Mouse (Mus musculus) C2C12 (cell line): ENCODE results near the gene Rtn4. TPM values are rescaled to one million over a fixed set of nuclear protein-coding genes. Genes with fewer than 3 reads are reported as not detected.
A peak's percentile ranks its signal among the peaks of the same experiment; 100 is the strongest.

Experiments used
- H3K27me3 ChIP-seq: one replicate; pipeline ENCODE4 v1.6.1; 2011; ENCODE audit not compliant: control insufficient read depth, insufficient read depth, insufficient read length
- H3K36me3 ChIP-seq: one replicate; pipeline ENCODE4 v1.6.1; 2011; ENCODE audit not compliant: control insufficient read depth, insufficient read depth
- H3K4me3 ChIP-seq: one replicate; pipeline ENCODE4 v1.5.1; 2011; ENCODE audit warnings: mild to moderate bottlenecking, control low read depth; ENCODE audit not compliant: poor library complexity, insufficient read depth, severe bottlenecking
- H3K79me2 ChIP-seq: one replicate; pipeline ENCODE4 v1.6.1; 2011; ENCODE audit not compliant: control insufficient read depth, insufficient read depth
- H3K79me3 ChIP-seq: one replicate; pipeline ENCODE4 v1.6.1; 2011; ENCODE audit warnings: low read depth, control low read depth
- H3ac ChIP-seq: one replicate; pipeline ENCODE3; 2011; ENCODE audit warnings: low read depth; ENCODE audit not compliant: control insufficient read depth, insufficient read length
- CEBPB ChIP-seq: IDR thresholded peaks from one replicate; pipeline ENCODE4 v1.6.1; 2011; ENCODE audit warnings: low read depth, mild to moderate bottlenecking, control low read depth, moderate library complexity
- CTCF ChIP-seq: IDR thresholded peaks from one replicate; pipeline ENCODE4 v1.5.1; 2011; ENCODE audit not compliant: control insufficient read depth, insufficient read depth, insufficient read length
- FOSL1 ChIP-seq: IDR thresholded peaks from one replicate; pipeline ENCODE4 v1.8.0; 2011; ENCODE audit warnings: mild to moderate bottlenecking, low read length; ENCODE audit not compliant: poor library complexity, insufficient read depth, severe bottlenecking
- MAX ChIP-seq: IDR thresholded peaks from one replicate; pipeline ENCODE4 v1.6.1; 2011; ENCODE audit warnings: mild to moderate bottlenecking, control low read depth
- MYOD1 ChIP-seq: IDR thresholded peaks from one replicate; pipeline ENCODE4 v1.6.1; 2011; ENCODE audit warnings: low read depth; ENCODE audit not compliant: control insufficient read depth, insufficient read length
- MYOG ChIP-seq: IDR thresholded peaks from one replicate; pipeline ENCODE4 v1.6.1; 2011; ENCODE audit not compliant: control insufficient read depth, insufficient read length; ENCODE audit errors: extremely low read depth
- USF1 ChIP-seq: IDR thresholded peaks from one replicate; pipeline ENCODE4 v1.6.1; 2011; ENCODE audit warnings: low read depth, mild to moderate bottlenecking, control low read depth, moderate library complexity
- polyA plus RNA-seq: library from polyadenylated mRNA; unstranded; fragments of >200 nt; fragmentation: generic; extraction: Trizol; gene quantifications from one replicate; pipeline ENCODE4 v1.2.1, GENCODE M21; 2012; ENCODE audit warnings: missing spikeins

Gene Rtn4
- polyA plus RNA-seq, 1 experiment = 213 TPM

DNA sequence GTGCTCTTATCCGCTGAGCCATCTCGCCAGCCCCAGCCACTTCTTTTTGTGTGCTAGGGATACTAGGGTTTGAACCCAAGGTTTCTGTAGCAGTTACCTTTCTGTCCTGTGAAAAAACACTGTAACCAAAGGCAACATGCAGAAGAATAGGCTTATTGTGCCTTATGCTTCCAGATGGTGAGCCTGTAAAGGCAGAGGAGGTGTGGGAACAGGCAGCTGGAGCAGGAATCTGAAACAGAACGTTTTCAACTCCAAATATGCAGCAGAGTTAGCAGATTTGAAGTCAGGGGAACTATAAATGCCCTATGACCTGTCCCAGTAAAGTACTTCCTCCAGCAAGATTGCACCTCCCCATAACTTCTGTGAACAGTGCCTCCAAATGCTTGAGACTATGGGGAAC, 12.0 kb upstream of the Rtn4 start:
- Histone ChIP-seq H3K79me2 (no peaks in the 10 kb centered on the region), H3K27me3 (no peaks in the 10 kb centered on the region), H3K79me3 (no peaks in the 10 kb centered on the region), H3K4me3 (no peak overlapping the region), H3K36me3 (no peaks in the 10 kb centered on the region), H3ac (no peak overlapping the region)
- TF ChIP-seq CEBPB (no peak), USF1 (no peak)

DNA sequence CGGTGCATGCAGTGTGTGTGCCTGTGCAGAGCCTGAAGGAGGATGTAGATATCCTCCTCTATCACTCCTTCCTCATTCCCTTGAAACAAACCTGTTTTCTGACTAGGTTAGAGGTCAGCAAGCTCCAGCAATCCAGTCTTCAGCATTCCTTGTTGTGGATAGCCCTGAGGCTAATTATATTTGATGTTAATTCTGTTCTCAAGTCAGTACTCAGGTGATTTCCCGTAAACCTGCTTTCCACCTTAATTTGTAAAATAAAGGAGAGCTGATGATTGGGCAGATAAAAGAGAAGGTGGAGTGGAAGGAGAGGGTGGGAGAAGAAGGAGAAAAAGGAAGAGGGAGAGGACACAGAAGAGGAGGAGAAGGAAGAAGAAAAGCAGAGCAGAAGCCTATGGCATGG, 8.5 kb upstream of the Rtn4 start:
- H3K79me3 ChIP-seq = no peaks in the 10 kb centered on the region
- H3K79me2 ChIP-seq = no peaks in the 10 kb centered on the region
- no peaks in the 10 kb centered on the region for H3K36me3 ChIP-seq
- no peak overlapping the region for H3ac ChIP-seq
- H3K4me3 ChIP-seq = no peak overlapping the region
- TF ChIP-seq MYOD1 (no peak), CEBPB (no peak), MAX (no peak), MYOG (no peak), USF1 (no peak), CTCF (no peak), FOSL1 (no peak)
- H3K27me3 ChIP-seq = no peaks in the 10 kb centered on the region

DNA sequence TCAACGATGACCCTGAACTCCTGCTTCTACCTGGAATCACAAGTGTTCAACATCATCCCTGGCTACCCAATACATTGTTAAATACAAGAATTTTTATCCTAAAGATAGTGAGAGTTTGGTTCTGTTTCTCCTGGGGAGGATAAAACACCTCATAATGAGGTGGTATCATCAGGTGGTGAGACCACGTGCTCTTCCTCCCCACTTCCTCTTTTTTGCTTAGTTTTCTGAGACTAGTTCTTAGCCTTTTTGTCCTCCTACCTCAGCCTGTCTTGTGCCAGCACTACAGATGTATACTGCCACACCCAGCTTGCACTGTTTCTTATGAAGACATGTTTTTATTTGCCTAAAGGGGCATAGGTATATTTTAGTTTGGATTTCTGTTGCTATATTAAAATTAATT, 6.6 kb upstream of the Rtn4 start:
- no peaks in the 10 kb centered on the region for H3K79me2 ChIP-seq
- no peak overlapping the region for H3ac ChIP-seq
- no peaks in the 10 kb centered on the region for H3K27me3 ChIP-seq
- no peaks in the 10 kb centered on the region for H3K79me3 ChIP-seq
- H3K4me3 ChIP-seq = no peak overlapping the region
- H3K36me3 ChIP-seq = no peaks in the 10 kb centered on the region
- TF ChIP-seq FOSL1 (no peak), CTCF (no peak), USF1 (no peak), CEBPB (no peak), MAX (no peak), MYOG (no peak), MYOD1 (no peak)

DNA sequence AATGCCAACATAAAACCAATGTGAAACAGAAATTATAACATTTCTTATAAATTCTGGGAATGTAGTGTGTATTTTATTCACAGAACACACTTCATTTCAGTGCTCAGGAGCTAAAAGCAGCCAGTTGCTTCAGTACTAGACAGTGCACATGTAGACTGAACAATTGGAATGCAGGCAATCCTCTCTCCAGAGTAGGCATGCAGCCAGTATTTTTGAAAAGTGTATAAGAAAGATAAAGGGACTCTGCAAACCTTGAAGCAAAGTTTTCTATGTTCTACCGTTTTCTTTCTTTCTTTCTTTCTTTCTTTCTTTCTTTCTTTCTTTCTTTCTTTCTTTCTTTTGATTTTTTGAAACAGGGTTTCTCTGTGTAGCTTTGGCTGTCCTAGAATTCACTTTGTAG, 1.2 kb upstream of the Rtn4 start:
- H3K27me3 ChIP-seq = no peaks in the 10 kb centered on the region
- TF ChIP-seq CEBPB (no peak), CTCF (no peak), MYOG (no peak), MYOD1 (no peak), FOSL1 (no peak), USF1 (no peak)
- peaks cover 32% of the 10 kb centered on the region for H3K79me3 ChIP-seq
- no peak overlapping the region for H3K4me3 ChIP-seq
- H3K36me3 ChIP-seq = peaks cover 24% of the 10 kb centered on the region
- no peak overlapping the region for H3ac ChIP-seq
- H3K79me2 ChIP-seq = peaks cover 39% of the 10 kb centered on the region

DNA sequence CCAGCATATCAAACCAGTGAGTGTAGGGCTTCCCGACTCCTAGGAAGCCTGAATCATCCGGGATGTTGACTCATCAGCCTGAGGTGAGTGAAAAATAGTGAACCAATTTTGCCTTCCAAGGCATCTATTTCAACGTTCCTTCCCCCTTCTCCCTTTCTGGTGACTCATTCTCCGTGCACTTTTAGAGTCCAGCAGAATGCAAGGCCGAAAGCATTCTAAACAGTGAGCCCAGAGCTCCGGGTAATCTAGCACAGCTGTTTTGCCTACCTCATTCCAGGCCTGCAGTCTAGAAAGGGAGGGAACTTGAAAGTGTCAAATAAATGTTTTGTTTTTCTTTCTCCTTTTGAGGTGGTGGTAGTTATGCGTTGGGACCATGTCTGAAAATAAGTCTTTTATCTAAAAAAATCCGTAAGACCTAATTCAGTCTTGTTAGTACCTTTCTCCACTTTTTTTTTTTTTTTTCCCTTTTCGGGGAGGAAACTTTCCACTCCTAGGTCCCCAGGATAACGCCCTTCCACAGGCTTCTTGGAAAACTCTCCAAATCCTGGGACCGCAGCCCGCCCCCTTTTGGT, 550 bp upstream of the Rtn4 start:
- Histone ChIP-seq H3K4me3 (peak overlapping the region; percentile 18), H3ac (no peak overlapping the region)
- TF ChIP-seq MAX (no peak), MYOD1 (peak; percentile 13), FOSL1 (peak; percentile 97), CTCF (no peak), USF1 (no peak), MYOG (no peak)

More for the DNA sequence above, 550 bp upstream of the Rtn4 start:
- Histone ChIP-seq H3K79me2 (peaks cover 46% of the 10 kb centered on the region), H3K36me3 (peaks cover 31% of the 10 kb centered on the region), H3K79me3 (peaks cover 39% of the 10 kb centered on the region), H3K27me3 (no peaks in the 10 kb centered on the region)
